Mouse (Mus musculus): ENCODE data around the gene Dnajb8. TPM values are rescaled to one million over a fixed set of nuclear protein-coding genes. Genes with fewer than 3 reads are reported as not detected.

The Dnajb8 gene
- polyA plus RNA-seq, 1 experiment: not detected

GRCm38 (mm10) chr6:88242604-88243003 is 20.5 kb downstream of the Dnajb8 start:
- TF ChIP-seq GATA1 (IDR thresholded peaks at IDR 0.05; ENCODE audit: low read length): no peak

GRCm38 (mm10) chr6:88249231-88249630 is 27.2 kb downstream of the Dnajb8 start:
- no peak for TF ChIP-seq GATA1 (IDR thresholded peaks at IDR 0.05; ENCODE audit: low read length)

GRCm38 (mm10) chr6:88251396-88251795 is 29.3 kb downstream of the Dnajb8 start:
- TF ChIP-seq GATA1 (IDR thresholded peaks at IDR 0.05; ENCODE audit: low read length): no peak

GRCm38 (mm10) chr6:88251798-88252478 is 29.9 kb downstream of the Dnajb8 start:
- TF ChIP-seq GATA1 (IDR thresholded peaks at IDR 0.05; ENCODE audit: low read length): peak; percentile 98

GRCm38 (mm10) chr6:88254082-88254481 is 32.0 kb downstream of the Dnajb8 start:
- peak; percentile 46 for TF ChIP-seq GATA1 (IDR thresholded peaks at IDR 0.05; ENCODE audit: low read length)

GRCm38 (mm10) chr6:88255435-88255834 is 33.4 kb downstream of the Dnajb8 start:
- peak; percentile 67 for TF ChIP-seq GATA1 (IDR thresholded peaks at IDR 0.05; ENCODE audit: low read length)

- TF ChIP-seq GATA1 (IDR thresholded peaks at IDR 0.05; ENCODE audit: low read length): no peak
These were observed 37.6 kb downstream of the Dnajb8 start for GRCm38 (mm10) chr6:88259621-88260020.

GRCm38 (mm10) chr6:88260645-88261044 is 38.6 kb downstream of the Dnajb8 start:
- TF ChIP-seq GATA1 (IDR thresholded peaks at IDR 0.05; ENCODE audit: low read length): no peak

GRCm38 (mm10) chr6:88262160-88262559 is 40.1 kb downstream of the Dnajb8 start:
- no peak for TF ChIP-seq GATA1 (IDR thresholded peaks at IDR 0.05; ENCODE audit: low read length)

- no peak for TF ChIP-seq GATA1 (IDR thresholded peaks at IDR 0.05; ENCODE audit: low read length)
These were observed 43.3 kb downstream of the Dnajb8 start for GRCm38 (mm10) chr6:88265355-88265754.

GRCm38 (mm10) chr6:88266055-88266454 is 44.0 kb downstream of the Dnajb8 start:
- no peak for TF ChIP-seq GATA1 (IDR thresholded peaks at IDR 0.05; ENCODE audit: low read length)

GRCm38 (mm10) chr6:88267068-88267467 is 45.0 kb downstream of the Dnajb8 start:
- no peak for TF ChIP-seq GATA1 (IDR thresholded peaks at IDR 0.05; ENCODE audit: low read length)

GRCm38 (mm10) chr6:88267970-88268369 is 45.9 kb downstream of the Dnajb8 start:
- TF ChIP-seq GATA1 (IDR thresholded peaks at IDR 0.05; ENCODE audit: low read length): no peak

GRCm38 (mm10) chr6:88274623-88275022 is 52.6 kb downstream of the Dnajb8 start:
- no peak for TF ChIP-seq GATA1 (IDR thresholded peaks at IDR 0.05; ENCODE audit: low read length)

GRCm38 (mm10) chr6:88276221-88276620 is 54.2 kb downstream of the Dnajb8 start:
- TF ChIP-seq GATA1 (IDR thresholded peaks at IDR 0.05; ENCODE audit: low read length): no peak

GRCm38 (mm10) chr6:88277242-88277641 is 55.2 kb downstream of the Dnajb8 start:
- no peak for TF ChIP-seq GATA1 (IDR thresholded peaks at IDR 0.05; ENCODE audit: low read length)

GRCm38 (mm10) chr6:88278141-88278540 is 56.1 kb downstream of the Dnajb8 start:
- no peak for TF ChIP-seq GATA1 (IDR thresholded peaks at IDR 0.05; ENCODE audit: low read length)

Data from G1E-ER4 (cell line).